Mouse (Mus musculus) hindbrain, embryonic 11.5 days (tissue): ENCODE measurements around the gene Entpd8. TPM values are rescaled to one million over a fixed set of nuclear protein-coding genes. Genes with fewer than 3 reads are reported as not detected.
A peak's percentile ranks its signal among the peaks of the same experiment; 100 is the strongest.

Source experiments
- ATAC-seq: fragments of 200-750 bp; cut with Nextera tagmentation; 2 replicates; pipeline ENCODE4 v1.8.0; 2017; ENCODE audit warnings: mild to moderate bottlenecking, moderate TSS enrichment, moderate library complexity; ENCODE audit not compliant: low FRiP score
- DNase-seq: peaks from one replicate; pipeline ENCODE4 v3.0.0-alpha.2; 2015; ENCODE audit warnings: low spot score
- H3K27ac ChIP-seq: fragments of 300-500 bp; sonication (generic); 2 replicates; pipeline ENCODE4 v1.5.1; 2014; ENCODE audit warnings: mild to moderate bottlenecking, low read depth, low read length
- H3K27me3 ChIP-seq: fragments of 300-500 bp; sonication (generic); 2 replicates; pipeline ENCODE4 v1.6.1; 2014; ENCODE audit warnings: mild to moderate bottlenecking, low read length, moderate library complexity, mixed read lengths; ENCODE audit not compliant: control insufficient read depth, insufficient read depth
- H3K36me3 ChIP-seq: fragments of 300-500 bp; sonication (generic); 2 replicates; pipeline ENCODE4 v1.6.1; 2014; ENCODE audit warnings: mild to moderate bottlenecking, low read length, moderate library complexity, mixed read lengths; ENCODE audit not compliant: control insufficient read depth, insufficient read depth
- H3K4me1 ChIP-seq: fragments of 300-500 bp; sonication (generic); replicated peaks from 2 replicates; pipeline ENCODE4 v1.6.1; 2014; ENCODE audit warnings: low read length, mixed read lengths; ENCODE audit not compliant: control insufficient read depth, insufficient read depth
- H3K4me2 ChIP-seq: fragments of 300-500 bp; sonication (generic); replicated peaks from 2 replicates; pipeline ENCODE4 v1.6.1; 2014; ENCODE audit warnings: mild to moderate bottlenecking, low read depth, low read length
- H3K4me3 ChIP-seq: fragments of 300-500 bp; sonication (generic); 2 replicates; pipeline ENCODE4 v1.5.1; 2014; ENCODE audit warnings: low read depth, low read length
- H3K9ac ChIP-seq: fragments of 300-500 bp; sonication (generic); 2 replicates; pipeline ENCODE4 v1.6.1; 2014; ENCODE audit warnings: low read depth, low read length
- H3K9me3 ChIP-seq: fragments of 300-500 bp; sonication (generic); 2 replicates; pipeline ENCODE4 v1.6.1; 2016; ENCODE audit warnings: low read length; ENCODE audit not compliant: control insufficient read depth
- WGBS: fragments of 180-500 bp; shearing (Covaris S2); extraction: QIAGEN DNeasy Blood & Tissue Kit; methylation state at CpG from one replicate; pipeline ENCODE4 v1.1.7; 2014; 5-methylcytosine and 5-hydroxymethylcytosine counted together
- polyA plus RNA-seq: library from polyadenylated mRNA; unstranded; fragments of >200 nt; fragmentation: Nextera tagmentation; extraction: Ambion mirVana; gene quantifications from 2 replicates; pipeline ENCODE4 v1.2.1, GENCODE M21; 2014

The Entpd8 gene
- polyA plus RNA-seq, 1 experiment from 2014 or later = not detected

DNA sequence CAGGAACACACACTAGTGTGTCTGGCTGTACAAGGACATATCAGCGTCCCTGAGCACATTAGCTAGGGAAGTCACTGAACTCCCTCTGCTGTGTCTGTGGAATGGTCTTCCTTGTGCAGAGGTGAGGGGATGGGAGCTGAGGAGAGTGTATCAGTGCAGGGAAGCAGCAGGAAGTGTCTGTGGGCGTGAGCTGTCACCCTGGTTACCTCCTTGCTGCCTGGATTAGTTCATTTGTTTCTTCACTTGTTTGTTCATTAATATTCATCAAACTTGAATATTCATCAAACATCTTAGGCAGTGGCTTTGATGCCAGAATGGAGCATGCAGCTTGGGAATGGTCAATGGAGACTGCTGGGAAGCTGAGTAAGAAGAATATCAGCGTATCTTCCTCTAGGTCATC lies 19.6 kb downstream of the Entpd8 start:
- WGBS = 56% methylated on average over 3 of the region's 3 CpGs
- no peaks in the 10 kb centered on the region for H3K36me3 ChIP-seq
- peaks cover 5% of the 10 kb centered on the region; the same call in 1 of the 2 replicates for H3K4me1 ChIP-seq
- no peak overlapping the region for H3K4me3 ChIP-seq
- no peak overlapping the region for H3K9ac ChIP-seq
- H3K4me2 ChIP-seq = no peak overlapping the region
- peak overlapping the region; percentile 37 for H3K27ac ChIP-seq
- ATAC-seq = peak; percentile 61
- DNase-seq = peak; percentile 43
- H3K9me3 ChIP-seq = no peaks in the 10 kb centered on the region
- no peaks in the 10 kb centered on the region for H3K27me3 ChIP-seq

DNA sequence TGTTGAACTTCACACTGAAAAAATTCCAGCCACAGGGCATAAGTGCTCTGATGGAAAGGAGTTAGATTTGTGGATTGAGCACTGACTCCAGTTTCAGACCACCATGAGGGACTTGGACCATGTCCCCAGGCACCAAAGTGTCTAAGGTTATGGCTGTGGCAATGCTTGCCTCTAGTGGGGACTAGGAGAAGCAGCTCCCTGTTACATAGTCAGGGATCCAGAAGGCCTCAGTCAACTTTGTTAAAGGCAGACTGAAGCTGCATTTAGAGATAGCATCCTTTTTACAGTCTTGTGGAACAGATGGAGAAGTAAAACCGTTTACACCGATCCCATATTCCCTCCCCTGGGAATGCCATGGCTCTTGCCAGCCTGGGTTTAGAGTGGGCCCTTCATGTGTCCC lies 24.0 kb downstream of the Entpd8 start:
- 96% methylated on average over 2 of the region's 2 CpGs for WGBS
- Histone ChIP-seq H3K9ac (no peak overlapping the region), H3K4me1 (peaks cover 4% of the 10 kb centered on the region; the same call in 1 of the 2 replicates), H3K27ac (no peak overlapping the region), H3K9me3 (no peaks in the 10 kb centered on the region), H3K4me3 (no peak overlapping the region), H3K36me3 (no peaks in the 10 kb centered on the region), H3K4me2 (no peak overlapping the region), H3K27me3 (no peaks in the 10 kb centered on the region)
- DNase-seq (no peak), ATAC-seq (no peak)

DNA sequence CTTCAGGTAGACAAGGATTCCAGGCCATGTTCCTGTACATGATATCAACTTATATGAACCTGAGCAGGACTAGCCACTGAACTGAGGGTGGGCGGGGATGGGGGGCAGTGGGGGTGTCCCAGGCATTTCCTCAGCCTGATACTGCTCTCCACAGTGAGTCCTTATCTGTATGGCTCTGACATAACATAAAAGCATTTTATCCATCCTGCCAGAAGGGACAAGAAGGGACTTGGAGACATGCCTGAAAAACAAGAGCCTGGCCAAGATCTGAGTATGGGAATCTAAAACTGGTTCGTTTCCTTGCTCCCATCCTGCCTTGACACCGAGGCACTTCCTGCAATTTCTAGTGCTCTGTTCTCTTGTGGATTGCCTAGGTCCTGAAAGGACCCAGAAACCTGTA lies 25.9 kb downstream of the Entpd8 start:
- no peak for ATAC-seq
- WGBS = 76% methylated on average over 3 of the region's 3 CpGs
- Histone ChIP-seq H3K27ac (no peak overlapping the region), H3K4me1 (peaks cover under 1% of the 10 kb centered on the region; the same call in 1 of the 2 replicates), H3K4me3 (no peak overlapping the region), H3K9me3 (no peaks in the 10 kb centered on the region), H3K9ac (no peak overlapping the region), H3K27me3 (no peaks in the 10 kb centered on the region), H3K4me2 (no peak overlapping the region), H3K36me3 (no peaks in the 10 kb centered on the region)
- DNase-seq = no peak

DNA sequence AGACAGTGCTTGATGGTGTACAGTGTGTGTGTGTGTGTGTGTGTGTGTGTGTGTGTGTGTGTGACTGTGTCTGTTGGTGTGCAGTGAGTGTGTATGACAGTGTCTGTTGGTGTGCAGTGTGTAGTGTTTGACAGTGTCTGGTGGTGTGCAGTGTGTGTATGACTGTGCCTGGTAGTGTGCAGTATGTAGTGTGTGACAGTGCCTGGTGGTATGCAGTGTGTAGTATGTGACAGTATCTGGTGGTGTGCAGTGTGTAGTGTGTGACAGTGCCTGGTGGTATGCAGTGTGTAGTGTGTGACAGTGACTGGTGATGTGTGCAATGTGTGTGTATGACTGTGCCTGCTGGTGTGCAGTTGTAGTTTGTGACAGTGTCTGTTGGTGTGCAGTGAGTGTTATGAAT lies 29.4 kb downstream of the Entpd8 start:
- H3K9me3 ChIP-seq = no peaks in the 10 kb centered on the region
- peaks cover 3% of the 10 kb centered on the region for H3K4me1 ChIP-seq
- no peak overlapping the region for H3K9ac ChIP-seq
- H3K27me3 ChIP-seq = no peaks in the 10 kb centered on the region
- H3K4me2 ChIP-seq = no peak overlapping the region
- no peak overlapping the region for H3K27ac ChIP-seq
- ATAC-seq (no peak), DNase-seq (no peak)
- H3K36me3 ChIP-seq = no peaks in the 10 kb centered on the region
- no peak overlapping the region for H3K4me3 ChIP-seq

DNA sequence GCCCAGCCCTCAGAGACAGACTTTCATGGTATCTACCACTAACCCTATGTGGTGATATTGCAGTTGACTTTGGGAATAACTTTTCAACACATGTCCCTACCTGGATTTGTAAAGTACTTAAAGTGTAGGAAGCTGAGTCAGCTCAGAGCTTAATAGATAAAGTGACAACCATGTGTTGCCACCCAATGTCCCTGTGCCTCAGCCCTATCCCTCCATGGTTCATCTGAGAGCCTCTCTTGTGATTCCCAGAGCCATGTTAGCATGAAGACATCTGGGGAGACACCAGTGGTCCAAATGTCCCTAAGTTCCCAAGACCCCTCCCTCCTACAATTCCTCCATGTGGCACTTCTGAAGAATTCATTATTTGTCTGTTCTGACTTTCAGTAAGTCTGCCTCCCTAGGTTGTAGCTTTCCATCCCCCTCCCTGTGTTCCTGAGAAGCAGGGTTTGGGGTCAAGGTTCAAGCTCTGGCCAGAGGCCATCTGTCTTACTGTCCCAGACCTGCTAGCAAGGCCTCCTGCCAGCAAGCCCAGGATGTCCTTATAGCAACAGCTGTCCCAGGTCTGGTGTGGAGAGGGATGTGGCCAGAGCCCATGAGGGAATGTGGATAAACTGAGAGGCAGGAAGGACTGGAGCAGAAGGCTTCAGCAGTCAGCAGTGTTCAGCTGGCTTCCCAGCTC lies 30.5 kb downstream of the Entpd8 start:
- no peak for ATAC-seq
- no peak for DNase-seq
- no peak overlapping the region for H3K4me2 ChIP-seq
- no peak overlapping the region for H3K27ac ChIP-seq
- H3K9me3 ChIP-seq = no peaks in the 10 kb centered on the region
- H3K27me3 ChIP-seq = no peaks in the 10 kb centered on the region
- peaks cover 3% of the 10 kb centered on the region for H3K4me1 ChIP-seq
- no peaks in the 10 kb centered on the region for H3K36me3 ChIP-seq
- no peak overlapping the region for H3K9ac ChIP-seq
- no peak overlapping the region for H3K4me3 ChIP-seq

DNA sequence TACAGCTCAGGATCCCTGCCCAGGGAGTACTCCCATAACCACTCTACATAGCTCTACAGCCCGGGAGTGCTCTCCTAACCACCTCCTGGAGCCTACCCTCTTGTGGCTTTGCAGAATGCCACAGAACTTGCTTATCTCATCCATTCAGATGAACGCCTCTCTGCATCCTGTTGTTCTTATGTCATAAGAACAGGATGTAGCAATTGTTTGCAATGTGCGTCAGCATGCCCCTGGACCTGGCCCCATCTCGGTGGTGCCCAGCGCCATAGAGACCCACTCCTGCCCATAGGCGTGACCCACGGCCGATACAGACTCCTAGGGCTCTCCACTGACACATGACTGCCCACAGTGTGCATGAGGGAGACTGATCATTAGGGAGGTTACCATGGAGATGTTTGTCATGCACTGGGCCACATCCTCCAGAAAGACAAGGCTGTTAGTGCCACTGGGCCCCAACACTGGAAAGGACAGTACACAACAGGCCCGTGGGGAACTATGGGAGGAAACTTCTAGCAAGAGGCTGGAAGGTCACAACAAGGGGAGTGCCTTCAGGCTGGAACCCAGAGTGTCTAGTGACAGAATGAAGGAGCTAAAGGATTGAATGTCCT lies 31.2 kb downstream of the Entpd8 start:
- Histone ChIP-seq H3K9ac (no peak overlapping the region), H3K27ac (no peak overlapping the region), H3K36me3 (no peaks in the 10 kb centered on the region), H3K27me3 (no peaks in the 10 kb centered on the region), H3K4me1 (peaks cover 3% of the 10 kb centered on the region), H3K4me3 (no peak overlapping the region), H3K9me3 (no peaks in the 10 kb centered on the region), H3K4me2 (no peak overlapping the region)
- ATAC-seq = 0 out of 2 replicates have a peak, but pooled peaks have one; percentile 56
- DNase-seq = peak; percentile 11
- 57% methylated on average over 9 of the region's 9 CpGs for WGBS

DNA sequence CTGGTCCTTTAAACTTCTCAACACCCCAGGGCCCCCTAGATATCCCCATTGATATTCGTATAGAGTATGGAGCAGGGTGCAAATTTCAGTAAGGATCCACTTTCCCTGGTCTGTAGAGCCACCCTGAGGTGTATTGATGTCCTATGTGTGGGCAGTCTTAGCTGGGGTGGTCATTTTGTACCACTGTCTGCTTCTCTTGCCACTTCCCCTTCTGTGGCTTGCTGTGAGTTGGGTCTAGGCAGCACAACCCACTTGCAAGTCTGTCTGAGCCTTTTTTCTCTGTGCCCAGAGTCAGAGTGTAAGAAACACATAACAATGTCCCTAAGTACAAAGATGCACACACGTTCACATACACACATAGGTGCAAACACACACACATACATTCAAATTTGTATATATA lies 34.2 kb downstream of the Entpd8 start:
- H3K27ac ChIP-seq = no peak overlapping the region
- ATAC-seq (no peak), DNase-seq (no peak)
- 85% methylated on average over 2 of the region's 2 CpGs for WGBS
- peaks cover 3% of the 10 kb centered on the region for H3K4me1 ChIP-seq
- H3K9me3 ChIP-seq = no peaks in the 10 kb centered on the region
- no peaks in the 10 kb centered on the region for H3K27me3 ChIP-seq
- no peak overlapping the region for H3K9ac ChIP-seq
- H3K36me3 ChIP-seq = no peaks in the 10 kb centered on the region
- H3K4me2 ChIP-seq = no peak overlapping the region
- no peak overlapping the region for H3K4me3 ChIP-seq

DNA sequence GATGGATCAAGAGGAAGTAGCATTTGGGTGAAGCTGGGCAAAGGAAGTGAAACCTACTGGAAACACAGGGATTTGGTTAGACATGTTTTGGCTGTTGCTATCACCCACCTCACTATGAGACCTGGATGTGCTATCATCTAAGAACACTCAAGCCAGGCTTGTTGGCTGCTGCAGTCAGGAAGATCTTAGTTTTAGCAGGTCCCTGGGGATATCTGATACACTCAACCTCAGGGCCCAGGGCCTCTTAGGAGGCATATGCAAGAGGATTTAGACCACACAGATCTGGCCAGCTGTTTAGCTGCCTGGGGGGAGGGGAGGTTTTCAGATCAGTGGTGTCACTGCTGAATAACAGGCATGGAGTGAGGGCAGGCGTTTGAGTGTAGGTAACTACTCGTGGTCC lies 35.3 kb downstream of the Entpd8 start:
- H3K9ac ChIP-seq = no peak overlapping the region
- H3K4me3 ChIP-seq = no peak overlapping the region
- H3K4me2 ChIP-seq = no peak overlapping the region
- H3K27ac ChIP-seq = no peak overlapping the region
- H3K27me3 ChIP-seq = no peaks in the 10 kb centered on the region
- ATAC-seq (no peak), DNase-seq (no peak)
- H3K36me3 ChIP-seq = no peaks in the 10 kb centered on the region
- H3K9me3 ChIP-seq = no peaks in the 10 kb centered on the region
- WGBS = 67% methylated on average over 2 of the region's 2 CpGs
- peaks cover 3% of the 10 kb centered on the region for H3K4me1 ChIP-seq

DNA sequence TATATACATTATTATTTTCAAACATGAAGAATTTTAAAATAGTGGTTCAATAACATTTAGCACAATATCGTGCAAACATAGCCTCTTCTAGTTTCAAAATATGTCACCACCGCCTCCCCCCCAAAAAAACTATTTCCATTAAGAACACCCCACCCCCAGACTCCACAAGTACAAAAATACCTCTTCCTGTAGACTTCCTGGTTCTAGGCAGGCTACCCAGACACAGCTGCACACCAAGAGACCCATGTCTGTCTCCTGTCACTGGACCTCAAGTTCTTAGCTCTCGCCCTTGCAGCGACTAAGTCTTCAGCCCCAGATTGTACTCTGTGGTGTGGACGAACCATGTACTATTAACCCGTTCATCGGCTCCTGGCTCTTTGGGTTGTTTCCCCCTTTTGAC lies 40.9 kb downstream of the Entpd8 start:
- Histone ChIP-seq H3K4me2 (no peak overlapping the region), H3K4me3 (no peak overlapping the region), H3K9me3 (no peaks in the 10 kb centered on the region), H3K27ac (no peak overlapping the region), H3K27me3 (no peaks in the 10 kb centered on the region), H3K4me1 (no peaks in the 10 kb centered on the region; the same call in none of the 2 replicates), H3K36me3 (no peaks in the 10 kb centered on the region), H3K9ac (no peak overlapping the region)
- no peak for ATAC-seq
- DNase-seq = no peak
- WGBS = 86% methylated on average over 7 of the region's 7 CpGs
